Mouse (Mus musculus) retina, adult 2 months (tissue): ENCODE measurements around the gene Fosb.
"Not testable (repeated sequence)": the region's sequence is repeated elsewhere in the genome, so short reads cannot be mapped to it uniquely, and the experiment has no call there.

Source experiments
- DNase-seq: peaks from one replicate; pipeline ENCODE4 v3.0.0-alpha.2; 2012; ENCODE audit warnings: low read depth, low spot score

Gene Fosb

DNA sequence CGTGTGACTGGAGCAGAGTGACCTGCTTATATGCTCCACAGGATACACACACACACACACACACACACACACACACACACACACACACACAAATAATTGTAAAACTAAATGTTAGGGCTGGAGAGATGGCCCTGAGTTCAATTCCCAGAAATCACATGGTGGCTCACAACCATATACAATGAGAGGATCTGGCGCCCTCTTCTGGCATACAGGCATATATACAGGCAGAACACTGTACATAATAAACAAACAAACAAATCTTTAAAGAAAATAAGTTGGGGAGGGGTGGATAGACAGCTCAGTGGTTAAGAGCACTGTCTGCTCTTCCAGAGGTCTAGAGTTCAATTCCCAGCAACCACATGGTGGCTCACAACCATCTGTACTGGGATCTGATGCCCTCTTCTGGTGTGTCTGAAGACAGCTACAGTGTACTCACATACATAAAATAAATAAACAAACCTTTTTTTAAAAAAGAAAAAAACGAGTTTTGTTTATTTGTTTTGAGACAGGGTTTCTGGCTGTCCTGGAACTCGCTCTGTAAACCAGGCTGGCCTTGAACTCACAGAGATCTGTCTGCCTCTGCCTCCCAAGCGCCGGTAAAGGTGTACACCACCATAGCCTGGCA, 28.1 kb downstream of the Fosb start:
- DNase-seq: not testable (repeated sequence)

DNA sequence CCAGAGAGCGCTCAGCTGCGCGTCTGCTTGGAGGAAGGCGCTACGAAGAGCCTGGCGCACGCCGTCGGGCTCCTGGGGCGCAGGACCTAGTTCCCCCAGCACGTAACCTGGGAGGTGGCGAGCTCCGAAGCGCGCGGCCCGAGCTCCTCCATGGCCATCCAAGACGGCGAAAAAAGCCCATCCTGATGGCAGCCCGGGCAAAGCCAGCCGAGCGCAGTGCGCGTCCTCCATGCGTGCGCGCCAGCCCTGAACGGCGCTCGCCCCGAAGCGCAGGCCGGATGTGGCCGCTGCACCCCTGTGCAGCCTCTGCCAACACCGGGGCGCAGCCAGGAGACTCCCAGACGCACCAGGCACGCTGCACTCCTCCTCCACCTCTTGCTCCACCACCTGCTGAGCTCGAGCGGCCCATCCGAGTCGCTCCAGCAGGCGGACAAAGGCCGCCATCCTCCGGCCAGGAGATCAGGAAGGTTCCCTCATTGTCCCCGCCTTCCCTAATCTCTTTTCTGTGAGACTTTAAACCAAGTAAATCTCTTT, 30.2 kb downstream of the Fosb start, which contains the start of gene Ppm1n:
Gene Ppm1n (minus strand): TSS at position 484 of the 534 bp plus-strand sequence.
- DNase-seq: peak; percentile 70

DNA sequence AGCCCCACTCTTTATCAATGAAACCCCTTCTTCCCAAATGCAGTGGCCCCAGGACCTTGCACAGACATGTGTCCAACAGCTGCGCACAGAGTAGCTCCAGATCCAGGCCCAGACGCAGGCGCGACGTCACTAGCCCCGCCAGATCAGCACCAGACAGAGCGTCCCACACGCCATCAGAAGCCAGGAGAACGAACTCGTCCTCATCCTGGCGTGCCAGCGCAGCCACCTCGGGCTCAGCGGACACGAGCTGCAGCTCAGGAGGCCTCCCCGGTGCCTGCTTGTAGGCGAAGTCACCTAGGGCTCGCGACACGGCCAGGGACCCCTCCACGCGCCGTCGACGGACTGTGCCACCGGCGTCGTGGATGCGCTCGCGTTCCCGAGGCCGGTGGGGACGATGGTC, 30.8 kb downstream of the Fosb start:
- DNase-seq: no peak

DNA sequence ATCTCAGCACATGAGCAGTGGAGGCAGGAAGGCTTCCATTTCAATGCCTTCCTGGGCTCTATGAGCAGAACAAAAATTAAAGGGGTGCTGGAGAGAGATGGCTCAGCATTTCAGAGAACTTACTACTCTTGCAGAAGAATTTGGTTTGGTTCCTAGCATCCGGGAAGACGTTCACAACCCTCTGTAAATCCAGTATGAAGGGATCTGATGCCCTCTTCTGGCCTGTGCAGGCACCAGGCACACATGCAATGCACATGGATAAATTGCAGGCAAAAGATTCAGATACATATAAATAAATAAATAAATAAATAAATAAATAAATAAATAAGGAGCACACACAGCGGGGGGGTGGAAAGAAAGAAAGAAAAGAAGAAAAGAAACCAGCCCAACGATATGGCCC, 33.6 kb downstream of the Fosb start:
- no peak for DNase-seq

DNA sequence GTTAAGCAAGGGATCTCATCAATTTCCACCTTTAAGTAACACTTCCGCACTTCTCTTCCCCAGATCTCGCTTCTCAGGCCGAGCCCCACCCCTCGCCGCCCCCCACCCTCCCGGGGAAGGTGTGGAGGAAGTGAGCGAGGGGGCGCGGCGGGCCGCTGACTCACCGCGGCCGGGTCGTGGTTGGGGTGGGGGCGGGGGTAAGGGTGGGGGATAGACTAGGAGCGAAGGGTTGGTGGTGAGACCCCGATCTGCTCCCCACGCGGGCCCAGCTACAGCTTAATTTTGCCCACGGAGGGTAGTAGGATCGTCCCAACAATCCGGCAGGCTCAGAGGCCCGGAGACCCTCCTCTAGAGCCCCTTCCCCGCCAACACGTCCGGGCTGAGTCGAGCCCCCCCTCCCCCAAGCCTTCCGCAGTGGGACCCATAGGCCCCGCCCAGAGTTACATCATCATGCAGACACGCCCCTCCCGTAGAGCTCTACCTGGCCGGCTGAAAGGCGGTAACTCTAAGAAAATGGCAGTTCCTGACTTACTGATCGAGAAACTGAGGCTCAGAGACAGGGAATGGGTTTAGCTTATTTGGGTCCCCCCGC, 37.6 kb downstream of the Fosb start:
- no peak for DNase-seq

DNA sequence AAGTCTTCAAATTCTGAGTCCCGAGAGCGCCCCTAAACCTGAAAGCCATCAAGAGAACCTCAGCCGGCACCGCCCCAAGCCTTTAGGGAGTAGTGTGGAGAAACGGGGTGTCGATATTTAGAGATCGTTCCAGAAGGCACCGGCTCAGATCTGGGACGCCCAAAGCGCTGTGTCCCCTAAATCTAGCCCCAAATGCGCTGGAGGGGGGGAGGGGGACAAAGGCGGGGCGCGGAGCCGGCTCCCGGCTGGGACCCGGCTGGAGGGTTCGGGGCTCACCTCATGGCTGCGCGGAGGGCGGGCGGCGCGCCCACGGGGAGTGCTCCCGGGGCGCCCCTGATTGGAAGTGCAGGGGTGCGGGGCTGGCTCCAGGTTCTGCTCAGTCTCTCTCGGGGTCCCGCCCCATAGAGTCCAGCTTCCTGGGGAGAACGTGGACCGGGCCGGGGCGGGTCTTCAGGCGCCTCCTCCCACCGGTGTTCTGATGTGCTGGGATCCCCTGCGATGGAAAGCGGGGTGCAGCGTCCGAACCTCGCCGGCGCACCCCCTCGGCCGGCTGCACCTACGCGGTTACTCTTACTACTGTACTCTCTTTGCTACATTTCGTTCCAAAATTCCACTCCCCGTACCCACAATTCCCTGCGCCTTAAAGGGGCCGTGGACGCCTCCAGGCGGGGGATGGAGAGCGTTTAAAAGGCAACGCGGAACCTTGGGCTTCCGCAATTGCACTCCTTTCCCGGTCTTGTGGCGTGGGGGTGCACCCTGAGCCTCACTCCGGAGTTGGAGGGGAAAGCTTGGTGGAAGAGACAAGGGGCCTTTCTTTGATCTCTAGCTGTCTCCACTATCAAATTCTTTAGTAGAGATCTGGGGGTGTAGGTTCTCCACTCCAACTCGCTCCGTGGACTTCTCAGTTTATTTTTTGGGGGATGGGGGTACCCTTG, 38.3 kb downstream of the Fosb start, which contains the start of gene Vasp:
Gene Vasp (minus strand): TSS at position 580 of the 935 bp plus-strand sequence.
- DNase-seq: peak; percentile 53

DNA sequence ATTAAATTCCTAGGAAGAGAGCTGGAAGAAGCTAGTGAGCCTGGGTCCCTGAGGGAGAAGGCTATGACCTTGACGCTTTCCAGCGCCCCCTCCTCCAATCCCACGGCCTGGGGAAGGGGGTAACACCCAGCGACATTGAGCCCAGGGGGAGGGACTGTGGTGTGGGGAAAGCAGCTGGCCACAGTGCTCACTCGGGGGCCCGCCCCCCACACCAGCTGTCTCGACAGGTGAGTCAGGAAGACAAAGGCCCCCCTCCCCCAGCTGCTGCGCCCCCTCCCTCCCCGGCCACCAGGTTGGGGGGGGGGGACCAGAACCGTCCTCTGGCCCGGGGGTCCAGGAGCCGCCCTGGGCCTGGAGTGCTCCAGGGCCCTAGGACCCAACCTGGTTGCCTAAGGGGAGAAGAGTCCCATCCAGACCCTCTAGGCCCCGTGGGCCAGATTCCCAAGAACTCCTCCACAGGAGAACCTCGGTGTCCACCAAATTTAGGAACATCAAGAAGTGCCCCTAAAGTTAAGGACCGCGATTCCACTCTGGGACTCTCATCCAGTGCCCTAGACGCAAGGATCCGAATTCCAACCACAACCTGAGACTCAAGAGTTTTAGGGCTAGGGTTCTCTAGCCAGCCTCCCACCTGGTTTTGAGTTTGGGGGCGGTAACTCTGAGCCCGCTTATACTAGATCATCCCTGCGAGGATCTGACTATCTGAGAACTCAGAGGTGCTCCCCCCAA, 39.2 kb downstream of the Fosb start:
- no peak for DNase-seq

DNA sequence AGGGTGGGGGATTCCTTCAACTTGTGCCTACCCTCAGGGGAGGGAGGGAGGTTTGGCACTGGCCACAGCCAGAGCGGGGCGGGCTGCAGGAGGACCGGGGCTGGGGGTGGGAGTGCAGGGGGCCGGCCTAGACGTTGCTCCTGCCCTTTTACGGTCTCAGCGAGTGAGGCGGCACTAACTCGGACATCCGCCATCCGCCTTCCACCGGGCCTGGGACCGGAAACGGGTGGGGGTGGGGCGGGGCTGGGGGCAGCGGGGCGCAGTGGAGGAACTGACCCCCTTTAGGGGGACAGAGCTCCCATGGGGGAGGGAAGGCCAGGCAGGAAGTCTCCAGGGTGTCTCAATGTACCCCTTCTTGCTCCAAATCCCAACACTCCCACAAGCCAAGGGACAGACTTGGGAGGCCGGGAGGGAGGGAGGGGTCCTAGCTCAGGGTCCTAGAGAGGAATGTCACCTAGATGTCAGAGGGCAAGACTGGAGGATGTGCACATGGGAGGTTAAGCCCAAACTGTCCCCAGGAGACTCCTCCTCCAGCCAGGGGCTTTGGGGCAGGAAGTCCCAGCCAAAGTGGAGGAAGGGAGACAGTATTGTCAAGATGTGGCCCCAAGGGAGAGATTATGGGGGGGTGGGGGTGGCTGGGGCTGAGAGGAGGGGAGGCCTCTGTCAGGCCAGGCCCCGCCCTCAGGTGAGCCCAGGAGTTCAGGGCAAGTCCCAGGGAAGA, 40.0 kb downstream of the Fosb start:
- DNase-seq: no peak

DNA sequence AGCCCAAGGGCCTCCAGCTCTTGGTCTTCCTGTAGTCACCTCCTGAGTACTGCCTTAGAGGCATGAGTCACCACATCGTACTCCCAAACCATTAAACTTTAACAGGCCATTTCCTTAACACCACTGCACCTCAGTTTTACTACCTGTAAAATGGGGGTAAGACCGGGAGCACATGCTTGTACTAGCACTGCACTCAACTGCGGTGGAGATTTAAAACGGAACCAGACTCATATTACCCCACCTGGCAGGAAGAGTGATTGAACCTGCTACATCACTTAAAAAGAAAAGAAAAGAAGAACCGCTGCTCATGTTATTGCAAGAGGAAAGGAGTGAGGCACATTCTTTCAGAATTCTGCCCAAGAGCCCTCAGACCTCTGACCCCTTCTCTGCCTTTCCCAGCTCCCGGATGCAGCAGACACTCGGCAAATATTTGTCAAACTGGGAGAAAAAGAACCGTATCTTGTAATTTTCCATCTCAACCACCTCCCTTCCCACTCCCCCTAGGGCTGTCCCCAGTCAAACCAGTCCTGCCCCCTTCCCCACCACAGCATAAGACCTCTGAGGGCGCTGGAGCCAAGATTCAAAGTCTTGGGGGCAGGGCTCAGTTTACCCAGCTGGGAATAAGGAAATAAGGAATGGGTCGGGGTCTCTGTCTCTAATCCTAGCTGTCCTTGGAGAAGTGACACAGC, 40.7 kb downstream of the Fosb start:
- DNase-seq: no peak

DNA sequence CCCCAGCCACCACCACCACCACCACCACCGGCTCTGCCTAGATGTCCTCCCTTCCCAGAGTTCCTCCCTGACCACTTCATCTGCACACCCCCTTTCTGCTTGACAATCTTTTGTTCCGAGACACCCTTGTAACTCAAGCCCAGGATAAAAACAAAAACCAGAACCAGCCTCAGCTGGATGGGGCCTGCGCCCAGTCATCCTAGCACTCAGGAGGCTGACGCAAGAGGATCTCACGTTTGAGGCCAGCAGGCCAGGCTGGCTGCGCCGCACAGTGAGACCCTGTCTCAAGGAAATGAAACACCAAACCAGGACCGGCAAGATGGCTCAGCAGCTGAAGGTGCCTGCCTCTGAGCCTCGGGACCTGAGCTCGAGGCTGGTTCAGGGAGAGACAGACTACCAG, 42.8 kb downstream of the Fosb start:
- no peak for DNase-seq

DNA sequence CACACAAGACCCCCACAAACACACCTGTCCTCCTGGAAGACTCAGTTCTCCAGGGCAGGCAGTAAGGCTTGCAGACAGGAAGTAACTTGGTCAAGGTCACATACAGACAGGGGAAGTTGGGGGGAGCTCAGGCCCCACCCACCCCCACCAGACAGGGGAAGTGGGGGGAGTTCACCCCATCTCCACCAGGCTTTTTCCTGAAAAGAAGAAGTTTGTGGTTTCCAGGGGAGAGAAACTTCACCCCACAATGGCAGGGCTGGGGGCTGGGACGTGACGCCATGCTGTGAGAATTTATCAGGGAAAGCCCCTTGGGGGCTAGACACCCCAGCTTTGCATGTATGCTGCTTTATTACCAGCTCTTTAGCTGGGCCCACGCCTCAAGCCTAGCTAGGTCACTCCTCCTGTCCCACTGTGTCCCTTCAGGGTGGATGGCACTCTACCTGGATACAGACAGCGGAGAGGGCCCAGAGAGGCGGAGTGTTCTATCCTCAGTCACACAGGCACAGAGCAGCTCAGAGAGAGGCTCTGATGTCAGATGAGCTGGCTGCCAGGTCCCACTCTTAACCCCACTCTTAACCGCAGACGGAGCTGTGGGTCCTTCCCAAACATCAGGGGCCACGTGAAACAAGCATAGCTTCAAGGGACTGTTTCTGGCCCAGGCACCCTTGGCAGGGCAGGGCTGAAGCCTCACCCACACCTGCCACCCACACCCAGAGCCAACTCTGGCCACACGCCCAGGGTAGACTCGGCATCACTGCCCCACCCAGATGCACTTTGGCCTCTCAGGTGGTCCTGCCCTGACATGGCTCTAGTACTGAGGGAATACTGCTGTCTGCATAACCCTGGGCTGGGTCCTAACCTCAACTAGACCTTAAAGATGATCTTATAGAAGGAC, 43.7 kb downstream of the Fosb start:
- no peak for DNase-seq

DNA sequence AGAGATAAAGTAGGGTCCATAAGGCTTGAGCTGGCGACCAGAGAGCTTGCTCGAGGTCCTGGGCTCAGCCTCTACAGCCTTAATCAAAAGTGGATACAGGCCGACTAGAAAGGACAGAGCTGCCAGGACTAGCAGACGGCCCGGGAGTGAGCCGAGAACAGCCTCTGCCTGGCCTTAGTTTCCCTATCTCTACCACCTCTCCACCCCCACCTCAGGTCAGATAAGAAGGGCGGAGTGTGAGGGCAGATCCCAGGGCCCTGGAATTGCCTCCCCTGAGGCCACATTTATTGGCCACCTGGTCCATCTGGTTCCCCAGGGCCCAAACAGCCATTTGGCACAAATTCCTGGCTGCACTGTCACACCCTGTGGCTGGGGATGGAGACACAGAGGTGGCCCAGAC, 44.7 kb downstream of the Fosb start:
- no peak for DNase-seq

DNA sequence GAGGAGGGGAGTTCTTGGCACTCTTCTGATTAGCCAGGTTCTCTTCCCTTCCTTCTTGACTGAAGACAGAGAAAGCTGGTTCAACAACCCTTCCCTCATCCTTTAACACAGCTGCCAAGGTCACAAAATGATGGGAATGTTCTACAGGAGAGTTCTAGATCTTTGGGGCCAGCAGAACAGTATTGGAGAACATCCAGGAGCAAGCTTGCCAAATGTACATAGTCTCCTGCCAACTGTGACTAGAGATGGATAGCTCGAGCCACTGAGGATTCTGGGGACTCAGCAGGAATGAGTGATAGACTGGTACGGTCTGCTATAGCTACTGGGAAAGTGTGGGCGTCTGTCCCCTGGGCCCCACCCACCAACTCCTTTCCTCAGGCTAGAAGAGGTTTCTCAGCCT, 51.5 kb downstream of the Fosb start:
- no peak for DNase-seq

DNA sequence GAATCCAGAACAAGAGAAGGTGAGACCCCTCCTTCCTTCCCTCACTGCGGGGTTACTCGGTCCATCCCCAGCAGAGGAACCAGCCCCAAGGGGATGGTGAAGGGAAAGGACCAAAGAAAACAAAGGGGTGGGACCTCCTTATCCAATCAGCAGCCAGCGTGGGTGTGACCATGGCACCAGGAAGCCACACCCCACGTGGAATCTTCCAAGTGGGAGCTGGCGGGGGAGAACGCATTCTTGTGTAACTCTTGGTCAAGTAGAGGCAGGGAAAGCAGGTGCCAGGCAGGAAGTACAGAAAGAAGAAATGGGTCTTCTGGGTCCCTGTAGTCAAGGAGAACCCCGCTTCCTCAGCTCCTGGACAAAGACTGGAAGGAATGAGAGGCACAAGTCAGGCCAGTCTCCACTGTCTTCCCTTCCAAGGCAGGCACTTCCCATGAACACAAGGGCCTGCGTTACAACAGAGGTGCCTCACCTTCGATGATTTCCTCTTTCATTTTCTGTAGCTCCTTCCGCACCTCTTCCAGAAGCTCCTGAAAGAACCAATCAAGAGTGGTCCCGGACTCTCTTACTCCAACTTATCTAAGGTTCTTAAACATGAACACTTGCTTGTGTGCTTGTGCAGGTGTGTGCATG, 52.3 kb downstream of the Fosb start:
- no peak for DNase-seq

DNA sequence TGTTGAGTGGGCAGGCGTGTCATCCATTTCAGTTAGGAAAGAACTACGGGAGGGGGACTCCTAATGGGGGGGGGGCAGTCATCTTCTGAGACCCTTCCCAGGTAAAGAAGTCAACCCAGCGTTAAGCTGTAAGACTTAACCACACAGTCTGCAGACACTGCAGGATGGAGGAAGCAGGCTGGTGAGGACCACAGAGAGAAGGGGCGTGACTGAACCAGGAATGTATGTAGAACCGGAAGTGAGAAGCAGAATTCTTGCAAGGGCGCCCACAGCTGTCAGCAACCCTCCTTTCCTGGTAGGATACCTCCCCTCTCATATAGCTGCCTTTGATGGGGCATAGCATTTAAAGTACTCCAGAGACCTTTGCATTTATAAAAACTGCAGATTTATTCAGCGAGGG, 53.3 kb downstream of the Fosb start:
- no peak for DNase-seq

DNA sequence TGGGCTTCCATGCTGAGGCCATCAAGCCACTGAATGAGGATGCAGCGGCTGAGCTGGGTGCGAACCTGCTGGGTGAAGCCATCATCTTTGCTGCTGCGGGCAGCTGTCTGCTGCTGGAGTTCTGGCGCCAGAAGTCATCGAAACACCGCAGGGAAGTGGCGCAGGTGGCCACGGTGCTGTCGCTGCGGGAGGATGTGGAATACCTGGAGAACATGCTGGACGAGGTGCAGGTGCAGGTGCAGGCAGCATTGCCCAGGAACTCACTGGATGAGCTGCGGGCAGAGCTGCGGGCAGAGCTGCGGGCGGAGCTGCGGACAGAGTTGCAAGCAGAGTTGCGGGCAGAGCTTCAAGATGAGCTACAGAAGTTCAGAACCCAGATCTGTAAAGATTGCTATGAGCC, 54.5 kb downstream of the Fosb start:
- no peak for DNase-seq

DNA sequence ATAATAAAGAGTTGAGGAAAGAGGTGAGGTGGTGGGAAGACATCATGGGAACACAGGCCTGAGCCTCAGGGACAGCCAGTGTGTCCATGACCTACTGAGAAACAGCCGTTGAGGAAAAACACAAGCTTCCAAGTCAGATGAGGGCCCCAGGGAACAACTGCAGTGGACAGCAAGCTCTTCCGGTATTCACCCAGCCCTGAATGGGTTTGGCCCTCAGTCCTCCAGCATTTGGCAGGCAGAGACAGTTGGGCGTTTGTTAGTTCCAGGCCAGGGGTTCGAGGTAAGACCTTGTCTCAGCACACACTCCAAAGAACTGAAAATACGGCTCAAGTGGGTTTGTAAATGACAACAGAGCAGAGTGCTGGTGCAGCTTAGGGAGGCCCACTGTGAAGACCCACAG, 56.4 kb downstream of the Fosb start:
- DNase-seq: no peak
